ENCODE assay signal across 16 mouse cellular contexts in genomic region chr19:18879264-18879663, GRCm38 (mm10).
"Had no signal": no experiment of that assay in that cellular context is flagged by ENCODE, and none has a peak within 500 bp of the region (broad histone marks: within the 10 kb centered on the region; RNA-seq: fewer than 3 reads in every experiment).

No protein-coding gene starts in this region.

- DNase-seq: right cerebral cortex, adult 18-20 months; right cerebral cortex, postnatal 14 days; right cerebral cortex, postnatal 25 days; right cerebral cortex, postnatal 4 days; spleen, adult 18-20 months; thymus, adult 18-20 months; thymus, adult 2 months; thymus, postnatal 14 days; thymus, postnatal 25 days; thymus, postnatal 36 days; thymus, postnatal 4 days had no signal

- H3K4me2 ChIP-seq: neural tube, embryonic 12.5 days; neural tube, embryonic 13.5 days; neural tube, embryonic 15.5 days; stomach, embryonic 15.5 days had no signal

- H3K9ac ChIP-seq: neural tube, embryonic 12.5 days; neural tube, embryonic 13.5 days; neural tube, embryonic 15.5 days; stomach, embryonic 15.5 days had no signal

- H3K27me3 ChIP-seq: neural tube, embryonic 12.5 days; neural tube, embryonic 13.5 days; neural tube, embryonic 15.5 days; stomach, embryonic 15.5 days had no signal

- H3K4me3 ChIP-seq: neural tube, embryonic 12.5 days; neural tube, embryonic 13.5 days; neural tube, embryonic 15.5 days; stomach, embryonic 15.5 days had no signal

- H3K27ac ChIP-seq: neural tube, embryonic 12.5 days; neural tube, embryonic 13.5 days; neural tube, embryonic 15.5 days; stomach, embryonic 15.5 days; stomach, postnatal 0 days had no signal

- H3K9me3 ChIP-seq: neural tube, embryonic 12.5 days; neural tube, embryonic 13.5 days; neural tube, embryonic 15.5 days; stomach, embryonic 15.5 days had no signal

- H3K36me3 ChIP-seq: neural tube, embryonic 12.5 days; neural tube, embryonic 13.5 days; neural tube, embryonic 15.5 days; stomach, embryonic 15.5 days had no signal

- H3K4me1 ChIP-seq: stomach, embryonic 15.5 days had no signal
